Mouse (Mus musculus) spleen, embryonic (tissue): ENCODE results near the gene St6galnac5.

ENCODE experiments used
- CTCF ChIA-PET: fragments of 350-600 bp; sonication (Branson Sonifier 250); formaldehyde crosslinking; loops from one replicate; lab custom pipeline; 2022; lab: Charles Lee

Gene St6galnac5

DNA sequence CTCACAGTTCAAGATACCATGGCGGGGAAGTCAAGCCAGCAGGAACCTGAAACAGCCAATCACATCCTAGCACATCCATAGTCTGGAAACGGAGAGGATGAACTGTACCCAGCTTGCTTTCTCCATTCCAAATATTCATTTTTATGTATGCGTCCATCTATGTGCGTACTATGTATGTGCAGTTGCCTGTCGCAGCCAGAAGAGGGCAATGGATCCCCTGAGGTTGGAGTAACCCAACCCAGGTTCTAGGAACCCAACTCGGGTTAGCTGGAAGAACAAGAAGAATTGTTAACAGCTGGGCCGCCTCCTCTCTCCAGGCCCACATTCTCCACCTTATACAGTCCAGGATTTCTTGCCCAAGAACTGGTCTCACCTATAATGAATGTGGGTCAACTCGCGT is 31.1 kb downstream of the St6galnac5 start:
- CTCF ChIA-PET, result no interaction called here

DNA sequence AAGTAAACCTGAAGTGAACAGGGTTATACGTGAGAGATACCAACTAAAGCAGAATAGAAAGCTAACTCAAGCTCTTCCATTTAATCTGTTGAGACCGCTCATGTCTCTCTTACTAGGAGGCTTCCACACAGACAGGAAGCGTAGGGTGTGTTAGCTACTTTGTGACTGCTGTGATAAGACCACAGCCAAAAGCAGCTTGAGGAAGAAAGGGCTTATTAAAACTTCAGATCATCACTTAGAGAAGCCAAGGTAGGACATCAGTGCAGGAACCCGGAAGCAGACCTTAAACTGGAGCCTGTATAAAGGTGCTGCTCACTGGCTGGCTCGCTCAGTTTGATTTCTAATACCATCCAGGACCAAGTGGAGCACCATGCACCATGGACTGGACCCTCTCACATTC is 31.7 kb downstream of the St6galnac5 start:
- CTCF ChIA-PET, result no interaction called here

DNA sequence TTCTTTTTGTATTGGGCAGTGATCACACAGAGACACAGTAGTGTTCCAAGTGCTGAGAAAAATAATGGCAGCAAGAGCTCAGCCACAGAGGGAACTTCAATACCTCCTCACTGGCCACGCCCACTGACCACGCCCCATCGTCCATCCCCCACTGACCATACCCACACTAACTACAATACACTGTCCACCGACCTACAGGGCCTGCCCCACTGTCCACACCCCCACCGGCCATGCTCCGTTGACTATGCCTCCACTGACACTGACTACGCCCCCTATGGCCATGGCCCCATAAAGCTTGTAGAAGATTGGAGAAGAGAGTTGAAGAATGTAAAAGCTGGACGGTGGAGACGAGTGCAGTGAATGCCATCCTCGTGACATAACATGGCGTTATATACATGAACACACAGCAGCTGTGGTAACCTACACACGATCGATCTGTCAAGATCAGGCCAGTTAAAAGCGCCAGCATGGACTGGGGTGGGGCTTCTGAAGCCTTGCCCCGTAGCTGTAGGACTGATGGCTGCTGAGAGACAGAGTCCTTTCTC is 32.7 kb downstream of the St6galnac5 start:
- CTCF ChIA-PET, result no interaction called here

DNA sequence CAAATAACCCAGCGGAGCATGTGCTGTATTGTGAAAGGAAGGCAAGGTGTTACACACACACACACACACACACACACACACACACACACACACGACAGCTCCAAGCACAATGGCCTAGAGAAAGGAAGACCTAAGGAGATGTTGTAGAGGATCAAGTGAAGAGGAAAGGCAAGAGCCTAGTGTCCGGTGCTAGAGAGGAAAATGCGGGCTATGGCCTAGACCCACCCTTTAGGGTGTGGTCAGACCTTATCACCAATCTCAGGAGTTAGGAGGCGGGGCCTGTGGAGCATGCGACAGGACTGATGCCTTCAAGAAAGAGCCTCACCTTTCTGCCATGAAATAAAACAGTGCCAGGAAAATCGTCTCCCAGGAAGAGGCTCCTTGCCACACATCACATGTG is 33.5 kb downstream of the St6galnac5 start:
- CTCF ChIA-PET, result no interaction called here

- CTCF ChIA-PET, result no interaction called here
These were observed 34.9 kb downstream of the St6galnac5 start for GRCm38 (mm10) chr3:152947031-152947640.

DNA sequence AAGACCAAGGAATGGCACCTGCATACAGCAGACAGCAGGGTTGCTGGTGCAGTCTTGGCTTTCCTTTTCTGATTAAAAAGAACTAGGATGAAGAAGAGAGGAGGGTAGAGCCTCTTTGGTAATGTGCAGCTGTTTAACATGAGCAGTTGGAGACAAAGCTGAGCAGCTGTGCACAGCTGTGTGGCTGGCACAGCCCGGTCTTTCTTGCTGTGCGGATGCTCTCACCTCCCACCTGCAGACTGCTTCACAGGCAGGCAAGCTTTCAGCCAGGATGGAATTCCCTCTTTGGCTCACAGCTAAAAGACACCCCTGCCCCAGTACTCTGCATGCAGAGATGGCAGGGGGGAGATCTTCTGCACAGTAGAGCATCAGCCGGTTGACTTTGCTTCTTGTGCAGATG is 37.3 kb downstream of the St6galnac5 start:
- CTCF ChIA-PET, result interaction anchor here (0.7 kb wide), 1 partner anchor 13 kb away, joined by 3 read pairs; no protein-coding TSS in a partner anchor

GRCm38 (mm10) chr3:152942985-152943384 is 39.1 kb downstream of the St6galnac5 start:
- CTCF ChIA-PET, result interaction anchor here (0.6 to 0.7 kb wide), 2 partner anchors 62 to 162 kb away, joined by 3 to 9 read pairs; no protein-coding TSS in a partner anchor

- CTCF ChIA-PET, result no interaction called here
These were observed 40.4 kb downstream of the St6galnac5 start for GRCm38 (mm10) chr3:152941671-152942070.

DNA sequence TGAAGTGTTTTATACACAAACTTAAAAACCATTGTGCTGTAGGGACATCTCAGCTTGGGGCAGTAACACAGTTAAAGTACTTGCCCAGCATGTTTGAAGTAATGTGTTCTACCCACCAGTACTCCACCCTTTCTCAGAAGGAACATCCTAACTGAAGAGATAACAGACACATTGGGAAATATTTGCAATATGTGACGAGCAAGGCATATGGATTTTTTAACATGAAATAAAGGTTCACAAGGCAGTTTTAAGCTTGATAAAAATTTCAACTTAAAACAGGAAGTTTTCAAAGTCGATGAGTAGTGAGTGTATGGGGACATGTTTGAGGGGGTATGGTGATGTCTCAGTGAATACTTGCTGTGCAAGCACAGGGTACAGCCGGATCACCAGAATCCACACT is 45.7 kb downstream of the St6galnac5 start:
- CTCF ChIA-PET, result no interaction called here

DNA sequence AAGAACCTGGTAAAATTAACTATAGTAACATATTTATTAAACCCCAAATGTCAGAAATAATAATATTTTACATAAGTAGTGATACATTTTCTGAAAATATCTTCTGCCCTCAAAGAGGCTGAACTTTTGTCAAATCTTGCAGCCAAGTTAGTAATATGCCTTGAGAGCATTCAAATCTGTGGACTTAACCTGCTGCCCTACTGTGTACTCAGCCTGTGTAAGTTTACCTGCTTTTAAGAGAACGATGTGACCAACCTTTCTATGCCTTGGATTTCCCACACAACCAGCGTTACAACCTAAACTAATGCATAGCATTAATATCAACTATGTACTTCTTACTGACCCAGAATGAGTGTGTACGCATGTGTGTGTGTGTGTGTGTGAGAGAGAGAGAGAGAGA is 48.3 kb downstream of the St6galnac5 start:
- CTCF ChIA-PET, result no interaction called here

DNA sequence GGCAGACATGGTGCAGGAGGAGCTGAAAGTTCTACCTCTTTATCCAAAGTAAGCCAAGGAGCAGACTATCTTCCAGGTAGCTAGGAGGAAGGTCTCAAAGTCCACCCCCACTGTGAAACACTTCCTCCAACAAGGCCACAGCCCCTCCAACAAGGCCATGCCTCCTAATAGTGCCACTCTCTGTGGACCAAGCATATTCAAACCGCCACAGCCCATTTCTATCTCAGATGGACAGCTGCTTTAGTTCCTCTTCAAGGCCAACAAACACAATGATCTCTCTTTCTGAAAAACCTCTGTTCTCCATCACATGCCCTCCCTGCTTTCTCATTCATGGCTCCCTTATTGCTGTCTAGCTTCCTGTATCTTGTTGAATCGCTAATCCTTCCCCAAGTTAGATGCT is 49.5 kb downstream of the St6galnac5 start:
- CTCF ChIA-PET, result interaction anchor here (0.6 kb wide), 1 partner anchor 30 kb away, joined by 10 read pairs; no protein-coding TSS in a partner anchor

- CTCF ChIA-PET, result interaction anchor here (0.6 kb wide), 1 partner anchor 30 kb away, joined by 10 read pairs; no protein-coding TSS in a partner anchor
These were observed 50.0 kb downstream of the St6galnac5 start for GRCm38 (mm10) chr3:152932096-152932495.

GRCm38 (mm10) chr3:152931354-152931753 is 50.7 kb downstream of the St6galnac5 start:
- CTCF ChIA-PET, result no interaction called here

- CTCF ChIA-PET, result no interaction called here
These were observed 52.2 kb downstream of the St6galnac5 start for GRCm38 (mm10) chr3:152929788-152930281.

GRCm38 (mm10) chr3:152929256-152929787 is 52.7 kb downstream of the St6galnac5 start:
- CTCF ChIA-PET, result no interaction called here

- CTCF ChIA-PET, result no interaction called here
These were observed 53.6 kb downstream of the St6galnac5 start for GRCm38 (mm10) chr3:152928287-152928975.

DNA sequence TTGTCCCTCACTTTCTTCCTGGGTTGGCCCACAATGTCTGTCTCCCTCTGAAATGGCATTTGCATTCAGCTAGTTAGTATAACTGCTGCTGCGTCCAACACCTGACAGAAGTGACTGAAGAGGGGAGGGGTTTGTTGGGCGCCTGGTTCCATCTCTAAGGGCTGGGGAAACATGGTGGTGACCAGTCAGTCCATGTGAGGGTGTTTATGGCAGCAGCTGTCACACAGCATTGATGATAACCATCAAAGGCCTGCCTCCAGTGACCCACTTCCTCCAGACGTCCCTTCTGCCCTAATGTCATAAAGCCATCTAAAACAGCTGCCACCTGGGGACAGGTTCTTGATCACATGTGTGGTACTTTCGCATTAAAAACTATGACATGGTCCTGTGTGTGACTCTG is 55.9 kb downstream of the St6galnac5 start:
- CTCF ChIA-PET, result no interaction called here

DNA sequence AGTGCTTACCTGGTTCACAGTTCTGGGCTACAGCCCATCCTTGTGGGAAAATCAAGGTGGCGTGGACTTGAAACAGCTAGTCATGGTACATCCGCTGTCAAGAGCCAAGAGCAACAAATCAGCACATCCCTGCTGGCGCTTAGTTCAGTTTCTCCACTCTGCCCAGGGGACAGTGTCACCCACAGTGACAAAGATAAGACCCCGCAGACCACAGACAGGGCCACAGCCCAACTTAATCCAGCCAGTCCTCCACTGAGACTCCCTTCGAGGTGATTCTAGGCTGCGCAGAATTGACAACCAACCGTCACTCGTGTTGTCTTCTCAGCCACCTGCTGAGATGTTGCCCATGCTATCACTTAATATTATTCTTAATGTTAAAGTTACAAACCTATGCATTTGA is 56.7 kb downstream of the St6galnac5 start:
- CTCF ChIA-PET, result no interaction called here

DNA sequence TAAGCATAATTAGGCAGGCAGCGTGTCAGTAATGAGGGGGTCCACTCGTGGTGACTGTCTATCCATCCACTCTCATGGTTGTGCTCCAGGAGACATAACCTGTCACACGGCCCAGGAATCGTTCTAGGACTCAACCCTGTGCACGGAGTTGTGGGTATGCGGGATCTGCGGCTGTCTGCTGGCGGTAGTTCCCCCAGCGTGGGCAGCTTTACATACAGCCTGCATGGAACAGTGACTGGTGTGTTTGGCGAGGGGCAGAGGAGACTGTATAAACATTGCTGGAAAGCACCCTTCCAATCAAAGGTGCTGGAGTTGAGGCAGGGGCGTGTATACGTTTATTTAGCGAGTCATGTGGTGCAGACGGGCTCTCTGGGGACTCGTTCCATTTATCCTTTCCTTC is 58.5 kb downstream of the St6galnac5 start:
- CTCF ChIA-PET, result no interaction called here

DNA sequence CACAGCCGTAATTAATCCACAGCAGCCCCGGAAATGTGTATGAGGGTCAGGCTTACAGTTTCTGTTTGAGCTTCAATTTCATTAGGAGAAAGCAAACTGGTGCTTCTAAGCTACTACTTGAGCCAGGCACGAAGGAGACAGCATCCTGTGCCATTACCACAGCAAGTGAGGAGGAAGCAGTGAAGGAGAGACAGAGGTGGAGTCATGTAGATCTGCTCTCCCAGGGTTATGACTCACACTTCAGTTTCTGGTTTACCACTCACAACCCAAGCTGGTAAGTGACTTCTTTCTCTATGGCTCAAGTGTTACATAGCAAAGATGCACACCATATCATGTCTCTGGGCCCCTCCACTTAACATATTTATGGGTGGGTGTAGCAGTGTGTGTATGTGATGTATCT is 61.7 kb downstream of the St6galnac5 start:
- CTCF ChIA-PET, result no interaction called here

GRCm38 (mm10) chr3:152919101-152919500 is 62.9 kb downstream of the St6galnac5 start:
- CTCF ChIA-PET, result no interaction called here

DNA sequence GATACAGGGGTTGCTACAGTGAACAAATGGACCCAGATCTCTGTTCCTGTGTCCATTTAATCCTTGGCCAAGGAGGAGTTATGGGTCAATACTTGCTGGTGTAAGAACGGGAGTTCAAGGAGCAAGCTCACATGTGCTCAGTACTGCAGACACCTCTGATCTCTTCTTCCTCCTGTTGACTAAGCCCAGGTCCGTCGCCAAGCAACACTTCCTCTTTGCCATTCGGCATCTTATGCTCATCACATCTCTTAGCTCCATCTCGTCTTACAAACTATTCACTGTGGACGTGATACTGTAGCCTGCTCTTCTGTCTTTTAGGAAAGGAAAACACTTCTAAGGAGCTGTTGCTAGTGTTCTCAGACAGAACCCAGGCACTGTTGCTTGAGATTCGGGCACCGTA is 64.5 kb downstream of the St6galnac5 start:
- CTCF ChIA-PET, result no interaction called here
